Mouse (Mus musculus) spleen, adult 2 months (tissue): ENCODE measurements around the gene Gtf2b. TPM values are rescaled to one million over a fixed set of nuclear protein-coding genes. Genes with fewer than 3 reads are reported as not detected.

Source experiments
- DNase-seq, 2 experiments: peaks; one replicate each; pipeline versions ENCODE4 v3.0.0 to v3.0.0-alpha.2; 2012 to 2021; ENCODE audit warnings: low spot score in 2 of 2, low read depth in 1 of 2
- H3K27ac ChIP-seq: fragments of 200-500 bp; 2 replicates; pipeline ENCODE4 v1.5.1; 2012; ENCODE audit warnings: low read length, inconsistent platforms; ENCODE audit not compliant: insufficient read depth
- H3K27me3 ChIP-seq: fragments of 200-500 bp; 2 replicates; pipeline ENCODE4 v1.6.1; 2012; ENCODE audit warnings: mild to moderate bottlenecking, moderate library complexity, low read length, inconsistent platforms; ENCODE audit not compliant: control insufficient read depth, insufficient read depth
- H3K36me3 ChIP-seq: fragments of 200-500 bp; 2 replicates; pipeline ENCODE4 v1.6.1; 2012; ENCODE audit warnings: mild to moderate bottlenecking, low read length, inconsistent platforms; ENCODE audit not compliant: control insufficient read depth, insufficient read depth
- H3K4me1 ChIP-seq: fragments of 200-500 bp; 2 replicates; pipeline ENCODE4 v1.6.1; 2011; ENCODE audit warnings: inconsistent platforms; ENCODE audit not compliant: control insufficient read depth, insufficient read depth, insufficient read length
- H3K4me3 ChIP-seq: fragments of 200-500 bp; 2 replicates; pipeline ENCODE4 v1.5.1; 2011; ENCODE audit warnings: mild to moderate bottlenecking, inconsistent platforms; ENCODE audit not compliant: insufficient read depth, insufficient read length; ENCODE audit errors: extremely low read depth
- CTCF ChIP-seq: fragments of 200-500 bp; IDR thresholded peaks from 2 replicates; pipeline ENCODE4 v1.5.1; 2011; ENCODE audit warnings: mild to moderate bottlenecking, inconsistent platforms; ENCODE audit not compliant: insufficient read depth, insufficient read length, insufficient replicate concordance; ENCODE audit errors: extremely low read depth
- POLR2A ChIP-seq: fragments of 200-500 bp; IDR thresholded peaks from 2 replicates; pipeline ENCODE4 v1.6.1; 2011; ENCODE audit warnings: low read depth, low read length, inconsistent platforms
- WGBS: fragments of 180-500 bp; shearing (Covaris S2); methylation state at CpG from one replicate; pipeline ENCODE4 v1.1.7; 2018; 5-methylcytosine and 5-hydroxymethylcytosine counted together
- polyA plus RNA-seq: library from polyadenylated mRNA; depleted of rRNA; stranded (reverse); fragments of >200 nt; gene quantifications from 2 replicates; pipeline ENCODE4 v1.2.3, GENCODE M21; 2012; rRNA removed

The Gtf2b gene
- 11.3 and 12.2 TPM in 2 replicates for polyA plus RNA-seq

- under 1% methylated on average over 64 of the region's 64 CpGs for WGBS
- Histone ChIP-seq H3K27me3 (no peaks in the 10 kb centered on the region), H3K27ac (peak within 1 kb of the TSS; percentile 80), H3K36me3 (no peaks in the 10 kb centered on the region), H3K4me3 (peak within 1 kb of the TSS; percentile 81), H3K4me1 (peaks cover 7% of the 10 kb centered on the region)
- peak; percentile 87 to 93 for DNase-seq
- TF ChIP-seq CTCF (no peak), POLR2A (peak; percentile 99)
These were observed at the start of gene Gtf2b for GRCm38 (mm10) chr3:142764995-142765777. Gene Gtf2b, plus strand, starts transcription at chr3:142765045.

GRCm38 (mm10) chr3:142725481-142725880 lies 39.4 kb upstream of the Gtf2b start:
- H3K27me3 ChIP-seq: no peaks in the 10 kb centered on the region
- WGBS: 86% methylated on average over 2 of the region's 2 CpGs

GRCm38 (mm10) chr3:142725969-142726672 lies 38.7 kb upstream of the Gtf2b start:
- DNase-seq: no peak
- TF ChIP-seq CTCF (no peak), POLR2A (no peak)
- H3K4me3 ChIP-seq: no peak overlapping the region
- H3K27ac ChIP-seq: no peak overlapping the region
- H3K36me3 ChIP-seq: peaks cover 1% of the 10 kb centered on the region; the same call in 1 of the 2 replicates
- no peaks in the 10 kb centered on the region for H3K27me3 ChIP-seq
- H3K4me1 ChIP-seq: no peaks in the 10 kb centered on the region
- WGBS: 91% methylated on average over 22 of the region's 22 CpGs

More at GRCm38 (mm10) chr3:142725481-142725880, 39.4 kb upstream of the Gtf2b start:
- H3K4me3 ChIP-seq: no peak overlapping the region
- H3K36me3 ChIP-seq: peaks cover 1% of the 10 kb centered on the region; the same call in 1 of the 2 replicates
- no peak for DNase-seq
- H3K27ac ChIP-seq: no peak overlapping the region
- no peaks in the 10 kb centered on the region for H3K4me1 ChIP-seq
- no peak for TF ChIP-seq POLR2A
- no peak for TF ChIP-seq CTCF

- Histone ChIP-seq H3K36me3 (no peaks in the 10 kb centered on the region; the same call in 1 of the 2 replicates), H3K27me3 (no peaks in the 10 kb centered on the region), H3K4me1 (no peaks in the 10 kb centered on the region), H3K4me3 (no peak overlapping the region), H3K27ac (no peak overlapping the region)
- TF ChIP-seq POLR2A (no peak), CTCF (no peak)
- no peak for DNase-seq
- 91% methylated on average over 12 of the region's 12 CpGs for WGBS
These were observed 30.6 kb upstream of the Gtf2b start for GRCm38 (mm10) chr3:142734291-142734690.

GRCm38 (mm10) chr3:142740896-142741295 lies 23.9 kb upstream of the Gtf2b start:
- TF ChIP-seq POLR2A: no peak
- TF ChIP-seq CTCF: no peak
- H3K27me3 ChIP-seq: no peaks in the 10 kb centered on the region
- WGBS: 55% methylated on average over 7 of the region's 7 CpGs
- no peak overlapping the region for H3K4me3 ChIP-seq
- H3K36me3 ChIP-seq: no peaks in the 10 kb centered on the region; the same call in 1 of the 2 replicates
- no peak for DNase-seq
- no peaks in the 10 kb centered on the region for H3K4me1 ChIP-seq
- H3K27ac ChIP-seq: no peak overlapping the region

GRCm38 (mm10) chr3:142743973-142744898 lies 20.6 kb upstream of the Gtf2b start:
- peak; percentile 17 to 31 for DNase-seq
- Histone ChIP-seq H3K4me3 (no peak overlapping the region), H3K4me1 (no peaks in the 10 kb centered on the region), H3K27me3 (no peaks in the 10 kb centered on the region), H3K36me3 (no peaks in the 10 kb centered on the region), H3K27ac (no peak overlapping the region)
- WGBS: 69% methylated on average over 21 of the region's 21 CpGs
- TF ChIP-seq POLR2A: no peak
- peak; percentile 66; the same call in 1 of the 2 replicates for TF ChIP-seq CTCF
